Mouse (Mus musculus) stomach, postnatal 0 days (tissue): ENCODE measurements at regions not wholly inside any gene's neighbourhood (a gene's known extent, or its start where the extent isn't known, plus 50 kb on each side); places are given as distances from the start of the nearest gene placed in this dataset.

Source experiments
- CTCF ChIP-seq: IDR thresholded peaks from 2 replicates; pipeline ENCODE4 v1.5.1; 2016; ENCODE audit warnings: antibody characterized with exemption, low read depth, mild to moderate bottlenecking, moderate library complexity
- EP300 ChIP-seq: optimal IDR thresholded peaks from 2 replicates; pipeline ENCODE3; 2016; ENCODE audit warnings: antibody characterized with exemption

- no peak for TF ChIP-seq CTCF
- no peak for TF ChIP-seq EP300
Measured at GRCm38 (mm10) chr8:12078679-12079566, 199.7 kb upstream of the A230072I06Rik start.
